Mouse (Mus musculus) testis, adult 2 months (tissue): ENCODE data around the gene Tlr2. TPM values are rescaled to one million over a fixed set of nuclear protein-coding genes. Genes with fewer than 3 reads are reported as not detected.

ENCODE experiments used
- H3K27ac ChIP-seq: fragments of 200-500 bp; 2 replicates; pipeline ENCODE4 v1.5.1; 2012; ENCODE audit warnings: low read depth, low read length; ENCODE audit not compliant: control insufficient read depth, insufficient read depth
- H3K27me3 ChIP-seq: fragments of 200-500 bp; 2 replicates; pipeline ENCODE4 v1.6.1; 2012; ENCODE audit warnings: mild to moderate bottlenecking, low read length, moderate library complexity; ENCODE audit not compliant: control insufficient read depth, insufficient read depth
- H3K36me3 ChIP-seq: fragments of 200-500 bp; 2 replicates; pipeline ENCODE4 v1.6.1; 2012; ENCODE audit warnings: mild to moderate bottlenecking, low read length; ENCODE audit not compliant: control insufficient read depth, insufficient read depth
- H3K4me1 ChIP-seq: fragments of 200-500 bp; 2 replicates; pipeline ENCODE4 v1.6.1; 2012; ENCODE audit warnings: low read length; ENCODE audit not compliant: control insufficient read depth, insufficient read depth
- H3K4me3 ChIP-seq: fragments of 200-500 bp; 2 replicates; pipeline ENCODE4 v1.5.1; 2012; ENCODE audit warnings: low read depth, mild to moderate bottlenecking, low read length, moderate library complexity, mixed read lengths; ENCODE audit not compliant: control insufficient read depth
- CTCF ChIP-seq: fragments of 200-500 bp; IDR thresholded peaks from 2 replicates; pipeline ENCODE4 v1.5.1; 2012; ENCODE audit warnings: low read depth, mild to moderate bottlenecking, inconsistent platforms, low read length, moderate library complexity; ENCODE audit not compliant: control insufficient read depth, insufficient read depth, insufficient replicate concordance
- POLR2A ChIP-seq: fragments of 200-500 bp; IDR thresholded peaks from 2 replicates; pipeline ENCODE4 v1.6.1; 2012; ENCODE audit warnings: low read depth, mild to moderate bottlenecking, inconsistent platforms, low read length, moderate library complexity; ENCODE audit not compliant: control insufficient read depth
- polyA plus RNA-seq: library from polyadenylated mRNA; depleted of rRNA; stranded (reverse); fragments of >200 nt; gene quantifications from 2 replicates; pipeline ENCODE4 v1.2.3, GENCODE M21; 2012; rRNA removed

Tlr2 gene
- polyA plus RNA-seq, 1 experiment = 0.21 TPM

GRCm38 (mm10) chr3:83797098-83797497, 44.5 kb downstream of the Tlr2 start:
- Histone ChIP-seq H3K4me1 (no peaks in the 10 kb centered on the region; the same call in 1 of the 2 replicates), H3K27ac (no peak overlapping the region), H3K36me3 (no peaks in the 10 kb centered on the region), H3K27me3 (no peaks in the 10 kb centered on the region), H3K4me3 (no peak overlapping the region)
- no peak for TF ChIP-seq POLR2A
- TF ChIP-seq CTCF = no peak

GRCm38 (mm10) chr3:83791444-83791843, 50.1 kb downstream of the Tlr2 start:
- TF ChIP-seq CTCF (no peak), POLR2A (no peak)
- Histone ChIP-seq H3K27me3 (no peaks in the 10 kb centered on the region), H3K4me1 (peaks cover 14% of the 10 kb centered on the region), H3K4me3 (no peak overlapping the region), H3K27ac (no peak overlapping the region), H3K36me3 (no peaks in the 10 kb centered on the region)

DNA sequence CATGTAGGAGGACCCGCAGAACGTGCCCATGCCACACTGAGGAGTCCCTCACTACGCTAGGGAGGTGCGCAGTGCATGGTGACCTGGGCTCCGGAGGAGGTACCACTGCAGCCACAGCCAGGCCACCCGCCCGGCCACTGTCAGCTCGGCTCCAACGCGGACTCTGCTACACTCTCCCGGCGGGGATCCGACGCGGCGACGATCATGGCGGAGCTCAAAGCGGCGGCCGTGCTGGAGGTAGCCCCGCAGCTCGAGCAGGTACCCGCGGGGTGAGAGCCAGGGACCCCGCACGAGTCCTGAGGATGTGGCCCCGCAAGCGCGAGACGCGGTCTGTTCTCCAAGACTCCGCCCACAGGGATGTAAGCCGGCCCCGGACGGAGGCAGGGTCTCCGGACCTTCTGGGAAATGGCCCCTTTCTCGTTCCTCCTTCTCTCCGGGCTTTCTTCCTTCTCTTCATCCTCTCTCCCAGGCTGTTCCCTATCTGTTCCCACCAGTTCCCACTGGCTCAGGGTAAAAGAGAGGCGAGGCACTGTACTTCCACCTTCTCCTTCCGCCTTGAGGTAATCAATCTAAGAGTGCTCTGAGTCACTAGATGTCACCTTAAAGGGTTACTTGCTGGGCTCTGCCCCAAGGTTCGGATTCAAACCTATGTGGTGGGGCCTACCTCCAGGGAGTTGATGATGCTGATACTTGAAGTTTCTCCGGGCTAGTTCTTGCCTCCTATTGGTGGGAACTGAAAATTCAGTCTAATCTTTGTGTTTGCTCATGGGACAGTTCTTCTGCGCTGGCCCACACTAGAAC, 51.7 kb downstream of the Tlr2 start:
- TF ChIP-seq CTCF (no peak), POLR2A (no peak)
- no peaks in the 10 kb centered on the region for H3K27me3 ChIP-seq

GRCm38 (mm10) chr3:83787776-83788305, 53.7 kb downstream of the Tlr2 start:
- no peaks in the 10 kb centered on the region for H3K27me3 ChIP-seq
- H3K36me3 ChIP-seq = no peaks in the 10 kb centered on the region
- peaks cover 14% of the 10 kb centered on the region for H3K4me1 ChIP-seq
- no peak overlapping the region for H3K4me3 ChIP-seq
- H3K27ac ChIP-seq = no peak overlapping the region
- no peak for TF ChIP-seq POLR2A
- no peak for TF ChIP-seq CTCF

More for the DNA sequence above, 51.7 kb downstream of the Tlr2 start:
- Histone ChIP-seq H3K36me3 (no peaks in the 10 kb centered on the region), H3K4me1 (peaks cover 14% of the 10 kb centered on the region), H3K27ac (no peak overlapping the region), H3K4me3 (peak overlapping the region; percentile 71)

- Histone ChIP-seq H3K4me3 (no peak overlapping the region), H3K27me3 (no peaks in the 10 kb centered on the region), H3K36me3 (no peaks in the 10 kb centered on the region), H3K4me1 (peaks cover 14% of the 10 kb centered on the region), H3K27ac (no peak overlapping the region)
- no peak for TF ChIP-seq CTCF
- no peak for TF ChIP-seq POLR2A
Observed at GRCm38 (mm10) chr3:83787086-83787485, 54.5 kb downstream of the Tlr2 start.

Other genes with a start within 250 kb of the Tlr2 start
- 0.67 and 4.2 TPM in 2 replicates for gene Sfrp2, start 75.4 kb downstream of the Tlr2 start, polyA plus RNA-seq
- 58.1 and 64.6 TPM in 2 replicates for gene Tmem131l, start 198.4 kb upstream of the Tlr2 start, polyA plus RNA-seq